Mouse (Mus musculus): Measurements from ENCODE around the gene Tyw1. TPM values are rescaled to one million over a fixed set of nuclear protein-coding genes. Genes with fewer than 3 reads are reported as not detected.

Tyw1 gene
- polyA plus RNA-seq, 1 experiment, result 0.36 TPM

- TF ChIP-seq GATA1 (IDR thresholded peaks at IDR 0.05; ENCODE audit: low read length) (no peak), TAL1 (IDR thresholded peaks at IDR 0.05; ENCODE audit: low read length) (no peak)
- Histone ChIP-seq H3K4me1 (ENCODE audit: control insufficient read depth) (no peaks in the 10 kb centered on the region), H3K36me3 (ENCODE audit: control insufficient read depth) (peaks cover 27% of the 10 kb centered on the region), H3K27me3 (ENCODE audit: control insufficient read depth) (no peaks in the 10 kb centered on the region), H3K9me3 (ENCODE audit: control insufficient read depth, low read length) (peaks cover 2% of the 10 kb centered on the region; the same call in 1 of the 2 replicates), H3K4me3 (replicated peaks) (no peak overlapping the region)
Measured at GRCm38 (mm10) chr5:130320485-130320884, 65.1 kb downstream of the Tyw1 start.

GRCm38 (mm10) chr5:130325486-130325885, 70.1 kb downstream of the Tyw1 start:
- H3K27me3 ChIP-seq (ENCODE audit: control insufficient read depth), result no peaks in the 10 kb centered on the region
- no peaks in the 10 kb centered on the region for H3K4me1 ChIP-seq (ENCODE audit: control insufficient read depth)
- H3K4me3 ChIP-seq (replicated peaks), result no peak overlapping the region
- TF ChIP-seq TAL1 (IDR thresholded peaks at IDR 0.05; ENCODE audit: low read length) (no peak), GATA1 (IDR thresholded peaks at IDR 0.05; ENCODE audit: low read length) (no peak)
- peaks cover 40% of the 10 kb centered on the region for H3K36me3 ChIP-seq (ENCODE audit: control insufficient read depth)
- peaks cover 2% of the 10 kb centered on the region; the same call in 1 of the 2 replicates for H3K9me3 ChIP-seq (ENCODE audit: control insufficient read depth, low read length)

DNA sequence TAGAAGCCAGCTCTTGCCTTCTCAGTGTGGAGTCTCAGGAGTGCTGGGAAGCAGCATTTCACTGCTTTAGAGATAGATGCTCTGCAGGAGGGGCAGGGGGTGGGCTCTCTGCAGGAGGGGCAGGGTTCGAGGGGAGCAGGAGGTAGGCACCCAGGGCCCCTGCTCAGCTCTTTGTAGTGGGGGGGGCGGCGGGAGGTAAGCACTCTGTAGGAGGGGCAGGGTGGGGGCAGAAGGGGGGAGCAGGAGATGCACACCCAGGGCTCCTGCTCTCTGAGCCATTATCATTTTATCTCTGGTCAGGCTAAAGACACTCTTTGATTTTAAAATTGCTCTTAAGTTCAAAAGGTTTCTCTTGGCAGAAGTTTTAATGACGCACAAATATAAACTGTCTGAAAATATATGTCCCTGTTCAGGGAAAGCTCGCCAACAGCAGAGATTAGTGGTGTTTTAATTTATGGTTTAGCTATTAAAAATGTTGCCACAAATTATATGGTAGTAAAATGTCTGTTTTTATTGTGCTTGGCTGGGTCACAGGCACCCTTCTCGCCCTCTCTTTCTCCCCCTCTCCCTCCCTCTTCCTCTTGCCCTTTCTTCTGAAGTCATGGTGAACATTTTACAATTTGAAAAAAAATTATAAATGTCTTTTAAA, 72.3 kb downstream of the Tyw1 start:
- Histone ChIP-seq H3K4me1 (ENCODE audit: control insufficient read depth) (no peaks in the 10 kb centered on the region), H3K4me3 (replicated peaks) (no peak overlapping the region), H3K36me3 (ENCODE audit: control insufficient read depth) (peaks cover 40% of the 10 kb centered on the region), H3K27me3 (ENCODE audit: control insufficient read depth) (no peaks in the 10 kb centered on the region), H3K9me3 (ENCODE audit: control insufficient read depth, low read length) (peaks cover 2% of the 10 kb centered on the region; the same call in 1 of the 2 replicates)
- TF ChIP-seq GATA1 (IDR thresholded peaks at IDR 0.05; ENCODE audit: low read length), result no peak
- TF ChIP-seq TAL1 (IDR thresholded peaks at IDR 0.05; ENCODE audit: low read length), result no peak

DNA sequence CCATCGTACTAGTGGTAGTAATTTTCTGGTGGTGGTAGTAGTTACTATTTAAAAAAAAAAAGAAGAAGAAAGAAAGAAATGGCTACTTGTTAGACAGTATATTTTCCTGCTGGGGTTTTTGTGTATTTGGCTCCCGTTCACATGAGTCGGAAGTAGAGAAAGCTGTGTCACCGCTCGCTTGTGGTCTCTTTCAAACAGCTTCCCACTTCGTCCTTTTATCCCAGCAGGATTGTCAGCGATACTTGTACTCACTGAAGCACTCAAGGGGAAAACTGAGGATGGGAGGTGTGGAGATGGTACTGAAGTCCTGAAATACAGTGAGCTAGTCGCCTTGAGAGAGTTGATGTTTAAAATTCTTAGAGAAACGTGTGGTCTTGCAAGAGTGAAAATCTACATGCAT, 72.9 kb downstream of the Tyw1 start:
- H3K4me3 ChIP-seq (replicated peaks), result no peak overlapping the region
- TF ChIP-seq GATA1 (IDR thresholded peaks at IDR 0.05; ENCODE audit: low read length), result no peak
- no peak for TF ChIP-seq TAL1 (IDR thresholded peaks at IDR 0.05; ENCODE audit: low read length)
- H3K36me3 ChIP-seq (ENCODE audit: control insufficient read depth), result peaks cover 40% of the 10 kb centered on the region
- H3K9me3 ChIP-seq (ENCODE audit: control insufficient read depth, low read length), result peaks cover 2% of the 10 kb centered on the region; the same call in 1 of the 2 replicates
- no peaks in the 10 kb centered on the region for H3K4me1 ChIP-seq (ENCODE audit: control insufficient read depth)
- no peaks in the 10 kb centered on the region for H3K27me3 ChIP-seq (ENCODE audit: control insufficient read depth)

DNA sequence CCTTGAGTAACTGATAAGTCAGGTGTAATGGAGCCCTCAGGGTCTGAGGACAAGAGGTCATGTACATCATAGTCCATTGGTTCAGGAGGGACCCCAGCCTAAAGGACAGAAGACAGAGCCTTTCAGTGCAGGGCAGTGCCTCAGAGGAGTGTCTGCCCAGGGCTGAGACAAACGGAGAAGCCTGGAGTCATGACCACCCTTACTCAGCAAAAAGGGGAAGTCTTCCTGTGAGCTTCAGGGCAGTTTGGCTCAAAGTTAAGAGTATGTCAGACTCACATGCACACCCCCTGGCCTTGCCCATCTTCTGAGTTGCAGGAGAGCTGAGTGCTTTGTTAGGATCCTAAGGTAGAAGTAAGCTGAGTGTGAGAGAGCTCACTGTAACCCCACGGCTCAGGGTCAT, 74.5 kb downstream of the Tyw1 start:
- no peaks in the 10 kb centered on the region for H3K27me3 ChIP-seq (ENCODE audit: control insufficient read depth)
- TF ChIP-seq GATA1 (IDR thresholded peaks at IDR 0.05; ENCODE audit: low read length), result no peak
- TF ChIP-seq TAL1 (IDR thresholded peaks at IDR 0.05; ENCODE audit: low read length), result no peak
- H3K4me3 ChIP-seq (replicated peaks), result no peak overlapping the region
- H3K4me1 ChIP-seq (ENCODE audit: control insufficient read depth), result no peaks in the 10 kb centered on the region
- peaks cover 1% of the 10 kb centered on the region; the same call in 1 of the 2 replicates for H3K9me3 ChIP-seq (ENCODE audit: control insufficient read depth, low read length)
- peaks cover 40% of the 10 kb centered on the region for H3K36me3 ChIP-seq (ENCODE audit: control insufficient read depth)

DNA sequence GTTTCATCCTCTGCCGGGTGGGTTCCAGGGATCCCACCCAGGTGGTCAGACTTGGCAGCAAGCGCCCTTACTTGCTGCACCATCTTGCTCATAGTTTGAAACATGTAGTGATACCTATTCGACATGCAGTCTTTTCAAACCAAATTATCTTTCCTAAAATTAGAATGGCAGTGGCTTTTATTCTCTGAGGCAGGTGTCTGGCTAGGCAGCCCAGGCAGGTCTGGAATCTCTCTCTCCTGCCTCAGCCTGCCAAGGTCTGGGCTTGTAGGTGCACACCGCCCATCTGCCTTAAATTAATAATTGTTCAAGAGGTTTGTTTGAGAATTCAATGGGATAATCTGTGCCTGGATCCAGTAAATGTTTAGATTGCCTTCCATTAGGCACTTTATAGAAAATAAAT, 75.4 kb downstream of the Tyw1 start:
- Histone ChIP-seq H3K36me3 (ENCODE audit: control insufficient read depth) (peaks cover 40% of the 10 kb centered on the region), H3K27me3 (ENCODE audit: control insufficient read depth) (no peaks in the 10 kb centered on the region), H3K9me3 (ENCODE audit: control insufficient read depth, low read length) (peaks cover 4% of the 10 kb centered on the region), H3K4me1 (ENCODE audit: control insufficient read depth) (no peaks in the 10 kb centered on the region), H3K4me3 (replicated peaks) (no peak overlapping the region)
- no peak for TF ChIP-seq TAL1 (IDR thresholded peaks at IDR 0.05; ENCODE audit: low read length)
- no peak for TF ChIP-seq GATA1 (IDR thresholded peaks at IDR 0.05; ENCODE audit: low read length)

- H3K4me1 ChIP-seq (ENCODE audit: control insufficient read depth), result no peaks in the 10 kb centered on the region
- H3K27me3 ChIP-seq (ENCODE audit: control insufficient read depth), result no peaks in the 10 kb centered on the region
- no peak overlapping the region for H3K4me3 ChIP-seq (replicated peaks)
- H3K36me3 ChIP-seq (ENCODE audit: control insufficient read depth), result peaks cover 42% of the 10 kb centered on the region
- TF ChIP-seq TAL1 (IDR thresholded peaks at IDR 0.05; ENCODE audit: low read length) (no peak), GATA1 (IDR thresholded peaks at IDR 0.05; ENCODE audit: low read length) (no peak)
- H3K9me3 ChIP-seq (ENCODE audit: control insufficient read depth, low read length), result peaks cover 4% of the 10 kb centered on the region
Measured at GRCm38 (mm10) chr5:130331206-130331605, 75.8 kb downstream of the Tyw1 start.

DNA sequence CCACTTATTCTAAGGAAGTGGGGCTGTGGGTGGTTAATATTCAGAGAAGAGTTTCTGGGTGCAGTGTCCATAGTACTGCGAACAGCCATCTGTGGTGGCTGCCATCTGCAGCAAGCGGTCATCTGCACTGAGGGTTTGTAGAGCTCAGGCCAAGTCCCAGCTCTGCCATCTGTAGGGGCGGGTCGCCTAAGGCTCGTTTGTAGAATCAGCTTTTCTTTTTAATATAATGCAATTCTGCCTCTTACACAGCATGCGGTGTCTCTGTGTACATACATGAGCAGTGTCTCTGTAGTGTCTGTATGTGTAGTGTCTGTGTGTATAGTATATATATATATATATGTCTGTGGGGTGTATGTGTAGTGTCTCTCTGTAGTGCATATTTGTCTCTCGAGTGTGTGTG, 78.1 kb downstream of the Tyw1 start:
- Histone ChIP-seq H3K9me3 (ENCODE audit: control insufficient read depth, low read length) (peaks cover 4% of the 10 kb centered on the region), H3K27me3 (ENCODE audit: control insufficient read depth) (no peaks in the 10 kb centered on the region), H3K4me1 (ENCODE audit: control insufficient read depth) (no peaks in the 10 kb centered on the region), H3K4me3 (replicated peaks) (no peak overlapping the region), H3K36me3 (ENCODE audit: control insufficient read depth) (peaks cover 50% of the 10 kb centered on the region)
- no peak for TF ChIP-seq TAL1 (IDR thresholded peaks at IDR 0.05; ENCODE audit: low read length)
- no peak for TF ChIP-seq GATA1 (IDR thresholded peaks at IDR 0.05; ENCODE audit: low read length)

- TF ChIP-seq TAL1 (IDR thresholded peaks at IDR 0.05; ENCODE audit: low read length), result no peak
- no peak for TF ChIP-seq GATA1 (IDR thresholded peaks at IDR 0.05; ENCODE audit: low read length)
- no peaks in the 10 kb centered on the region for H3K27me3 ChIP-seq (ENCODE audit: control insufficient read depth)
- H3K4me3 ChIP-seq (replicated peaks), result no peak overlapping the region
- peaks cover 4% of the 10 kb centered on the region for H3K9me3 ChIP-seq (ENCODE audit: control insufficient read depth, low read length)
- H3K36me3 ChIP-seq (ENCODE audit: control insufficient read depth), result peaks cover 50% of the 10 kb centered on the region
- H3K4me1 ChIP-seq (ENCODE audit: control insufficient read depth), result no peaks in the 10 kb centered on the region
Measured at GRCm38 (mm10) chr5:130333971-130334370, 78.6 kb downstream of the Tyw1 start.

DNA sequence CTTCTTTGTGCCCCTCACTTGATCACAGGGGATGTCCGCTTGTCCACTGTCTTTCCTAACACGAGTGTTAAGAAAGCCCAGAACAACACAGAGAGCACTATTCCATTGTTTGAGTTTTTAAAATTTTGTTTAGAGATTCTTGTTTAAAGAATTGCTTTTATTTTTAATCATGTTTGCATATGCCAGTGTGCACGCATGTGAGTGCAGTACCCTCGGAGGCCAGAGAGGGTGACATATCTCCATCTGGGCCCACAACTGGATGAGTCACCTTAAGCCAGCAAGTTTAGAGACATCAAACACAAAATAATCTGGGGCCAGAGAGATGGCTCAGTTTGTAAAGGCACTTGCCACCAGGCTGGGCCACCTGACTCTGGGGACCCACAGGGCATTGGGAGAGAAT, 80.0 kb downstream of the Tyw1 start:
- peaks cover 46% of the 10 kb centered on the region for H3K36me3 ChIP-seq (ENCODE audit: control insufficient read depth)
- TF ChIP-seq TAL1 (IDR thresholded peaks at IDR 0.05; ENCODE audit: low read length) (no peak), GATA1 (IDR thresholded peaks at IDR 0.05; ENCODE audit: low read length) (no peak)

More for the DNA sequence above, 80.0 kb downstream of the Tyw1 start:
- Histone ChIP-seq H3K27me3 (ENCODE audit: control insufficient read depth) (no peaks in the 10 kb centered on the region), H3K4me3 (replicated peaks) (no peak overlapping the region), H3K4me1 (ENCODE audit: control insufficient read depth) (no peaks in the 10 kb centered on the region), H3K9me3 (ENCODE audit: control insufficient read depth, low read length) (peaks cover 4% of the 10 kb centered on the region)

Data from erythroblast, embryonic 14.5 days (primary cell).